Mouse (Mus musculus) midbrain, embryonic 11.5 days (tissue): ENCODE data around the gene H2afx. TPM values are rescaled to one million over a fixed set of nuclear protein-coding genes. Genes with fewer than 3 reads are reported as not detected.
"Not testable (repeated sequence)": the region's sequence is repeated elsewhere in the genome, so short reads cannot be mapped to it uniquely, and the experiment has no call there.

ENCODE experiments used
- ATAC-seq: fragments of 200-750 bp; cut with Nextera tagmentation; 2 replicates; pipeline ENCODE4 v1.8.0; 2017; ENCODE audit warnings: moderate TSS enrichment, moderate library complexity; ENCODE audit not compliant: low FRiP score
- DNase-seq: peaks from one replicate; pipeline ENCODE4 v3.0.0; 2015; ENCODE audit warnings: low spot score; ENCODE audit errors: missing footprints
- H3K27ac ChIP-seq: fragments of 300-500 bp; sonication (generic); 2 replicates; pipeline ENCODE4 v1.5.1; 2014; ENCODE audit warnings: low read depth, low read length
- H3K27me3 ChIP-seq: fragments of 300-500 bp; sonication (generic); 2 replicates; pipeline ENCODE4 v1.6.1; 2014; ENCODE audit warnings: mild to moderate bottlenecking, low read length, moderate library complexity, mixed read lengths; ENCODE audit not compliant: control insufficient read depth, insufficient read depth
- H3K36me3 ChIP-seq: fragments of 300-500 bp; sonication (generic); 2 replicates; pipeline ENCODE4 v1.6.1; 2014; ENCODE audit warnings: mild to moderate bottlenecking, low read length, moderate library complexity, mixed read lengths; ENCODE audit not compliant: control insufficient read depth, insufficient read depth
- H3K4me1 ChIP-seq: fragments of 300-500 bp; sonication (generic); 2 replicates; pipeline ENCODE4 v1.6.1; 2014; ENCODE audit warnings: low read length; ENCODE audit not compliant: control insufficient read depth, insufficient read depth
- H3K4me2 ChIP-seq: fragments of 300-500 bp; sonication (generic); 2 replicates; pipeline ENCODE4 v1.6.1; 2014; ENCODE audit warnings: mild to moderate bottlenecking, moderate library complexity
- H3K4me3 ChIP-seq: fragments of 300-500 bp; sonication (generic); 2 replicates; pipeline ENCODE4 v1.5.1; 2014; ENCODE audit warnings: low read depth, low read length
- H3K9ac ChIP-seq: fragments of 300-500 bp; sonication (generic); 2 replicates; pipeline ENCODE4 v1.6.1; 2014; ENCODE audit warnings: low read length
- H3K9me3 ChIP-seq: fragments of 300-500 bp; sonication (generic); 2 replicates; pipeline ENCODE4 v1.6.1; 2016; ENCODE audit warnings: low read length; ENCODE audit not compliant: control insufficient read depth
- WGBS: fragments of 180-500 bp; shearing (Covaris S2); extraction: QIAGEN DNeasy Blood & Tissue Kit; methylation state at CpG from one replicate; pipeline ENCODE4 v1.1.7; 2014; 5-methylcytosine and 5-hydroxymethylcytosine counted together
- polyA plus RNA-seq: library from polyadenylated mRNA; unstranded; fragments of >200 nt; fragmentation: Nextera tagmentation; extraction: Ambion mirVana; gene quantifications from 2 replicates; pipeline ENCODE4 v1.2.1, GENCODE M21; 2014

Gene H2afx
- polyA plus RNA-seq, 1 experiment from 2014 or later = 377 TPM

- DNase-seq (peak; percentile 12), ATAC-seq (no peak)
- no peak overlapping the region for H3K9ac ChIP-seq
- no peak overlapping the region for H3K27ac ChIP-seq
- H3K27me3 ChIP-seq = no peaks in the 10 kb centered on the region
- H3K4me3 ChIP-seq = no peak overlapping the region
- H3K9me3 ChIP-seq = no peaks in the 10 kb centered on the region
- 89% methylated on average over 18 of the region's 18 CpGs for WGBS
- no peak overlapping the region for H3K4me2 ChIP-seq
- peaks cover 8% of the 10 kb centered on the region for H3K36me3 ChIP-seq
- peaks cover 33% of the 10 kb centered on the region for H3K4me1 ChIP-seq
These were observed 19.6 kb upstream of the H2afx start for GRCm38 (mm10) chr9:44314910-44315309.

GRCm38 (mm10) chr9:44317452-44317851 is 17.0 kb upstream of the H2afx start:
- DNase-seq = peak; percentile 69
- no peak for ATAC-seq
- 75% methylated on average over 4 of the region's 4 CpGs for WGBS
- Histone ChIP-seq H3K4me1 (peaks cover 27% of the 10 kb centered on the region), H3K9ac (no peak overlapping the region), H3K9me3 (no peaks in the 10 kb centered on the region), H3K4me3 (no peak overlapping the region), H3K27ac (no peak overlapping the region), H3K36me3 (peaks cover 8% of the 10 kb centered on the region), H3K27me3 (no peaks in the 10 kb centered on the region), H3K4me2 (no peak overlapping the region)

DNA sequence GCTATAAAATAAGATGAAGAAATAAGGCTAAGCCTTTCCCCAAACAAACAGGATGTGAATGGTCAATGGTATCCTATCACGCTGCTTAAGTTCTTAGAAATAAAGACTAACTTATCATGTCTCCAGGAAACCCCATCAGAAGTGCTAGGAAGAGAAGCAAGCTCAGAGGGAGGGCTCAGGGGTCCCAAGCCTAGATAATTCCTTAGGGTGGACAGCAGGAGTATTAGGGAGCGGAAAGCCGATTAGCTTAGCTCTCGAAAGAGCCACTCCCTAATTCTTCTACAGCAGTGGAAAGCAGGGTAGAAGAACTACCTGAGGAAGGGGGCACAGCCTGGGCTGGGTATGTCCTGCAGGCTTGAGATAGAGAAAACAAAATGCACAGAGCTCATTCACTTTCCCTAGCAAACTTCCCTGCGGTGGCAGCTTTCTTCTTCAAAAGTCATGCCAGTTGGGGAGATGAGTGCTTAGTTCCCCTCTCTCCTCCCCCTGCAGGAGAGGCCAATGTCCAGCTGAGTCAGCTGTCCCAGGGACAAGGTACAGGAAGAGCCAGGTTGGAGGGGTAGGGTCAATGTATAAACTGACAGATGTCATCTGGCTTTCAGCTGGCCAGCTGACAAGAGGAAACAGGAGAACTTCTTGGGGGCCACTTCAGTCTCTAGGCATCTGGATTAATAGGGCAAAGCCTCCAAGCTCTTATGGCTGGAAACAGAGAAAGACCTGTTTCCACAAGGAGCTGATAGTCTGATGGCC is 16.2 kb upstream of the H2afx start:
- Histone ChIP-seq H3K4me3 (peak overlapping the region; percentile 90; the same call in 1 of the 2 replicates), H3K27ac (no peak overlapping the region), H3K36me3 (peaks cover 8% of the 10 kb centered on the region), H3K4me2 (peak overlapping the region; percentile 95), H3K9me3 (no peaks in the 10 kb centered on the region), H3K9ac (peak overlapping the region; percentile 36; the same call in 1 of the 2 replicates), H3K27me3 (no peaks in the 10 kb centered on the region), H3K4me1 (peaks cover 27% of the 10 kb centered on the region)
- WGBS = 27% methylated on average over 5 of the region's 5 CpGs
- peak; percentile 72 for DNase-seq
- ATAC-seq = no peak

GRCm38 (mm10) chr9:44318826-44319095 is 15.7 kb upstream of the H2afx start:
- Histone ChIP-seq H3K4me1 (peaks cover 27% of the 10 kb centered on the region), H3K36me3 (peaks cover 8% of the 10 kb centered on the region), H3K27me3 (no peaks in the 10 kb centered on the region), H3K4me3 (peak overlapping the region; percentile 90), H3K4me2 (peak overlapping the region; percentile 95), H3K9ac (peak overlapping the region; percentile 75; the same call in 1 of the 2 replicates), H3K9me3 (no peaks in the 10 kb centered on the region), H3K27ac (no peak overlapping the region)
- 29% methylated on average over 3 of the region's 3 CpGs for WGBS
- ATAC-seq (no peak), DNase-seq (no peak)

DNA sequence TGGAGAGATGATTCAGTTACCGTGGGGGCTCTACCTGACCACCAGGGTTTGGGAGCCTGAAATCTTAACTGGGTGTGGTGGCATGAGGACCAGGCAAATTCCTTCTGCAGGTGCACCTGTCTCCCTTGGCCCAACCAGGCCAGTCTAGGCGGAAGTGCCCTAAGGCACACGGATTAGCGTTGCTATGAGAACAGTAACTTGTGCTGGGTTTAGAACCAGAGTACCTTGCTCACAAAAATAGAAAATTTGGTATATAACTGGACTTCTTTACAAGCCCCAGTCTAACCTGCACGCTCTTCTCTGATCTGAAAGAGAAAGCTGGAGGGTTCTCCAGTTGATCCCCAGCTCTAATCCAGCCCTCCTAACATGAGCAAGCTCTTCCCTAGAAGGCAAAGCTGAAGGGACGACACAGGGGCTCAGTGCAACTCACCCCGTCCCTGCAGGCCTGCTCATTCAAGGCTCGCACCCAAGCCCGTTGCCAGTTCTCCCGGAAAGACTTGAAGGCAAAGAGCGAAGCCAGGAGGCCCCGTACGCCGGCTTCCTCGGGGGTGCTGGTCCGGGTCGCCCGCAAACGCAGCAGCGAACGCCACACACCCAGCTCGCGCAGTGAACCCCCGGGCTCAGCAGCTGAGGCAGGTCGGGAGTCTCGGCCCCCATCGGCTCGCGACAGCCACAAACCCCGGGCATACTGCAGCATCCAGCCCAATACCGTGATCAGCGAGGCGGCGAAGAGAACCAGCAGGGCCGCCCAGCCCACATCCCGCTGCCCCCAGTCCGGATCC is 15.2 kb upstream of the H2afx start:
- 3% methylated on average over 37 of the region's 37 CpGs for WGBS
- peak; percentile 93 for DNase-seq

DNA sequence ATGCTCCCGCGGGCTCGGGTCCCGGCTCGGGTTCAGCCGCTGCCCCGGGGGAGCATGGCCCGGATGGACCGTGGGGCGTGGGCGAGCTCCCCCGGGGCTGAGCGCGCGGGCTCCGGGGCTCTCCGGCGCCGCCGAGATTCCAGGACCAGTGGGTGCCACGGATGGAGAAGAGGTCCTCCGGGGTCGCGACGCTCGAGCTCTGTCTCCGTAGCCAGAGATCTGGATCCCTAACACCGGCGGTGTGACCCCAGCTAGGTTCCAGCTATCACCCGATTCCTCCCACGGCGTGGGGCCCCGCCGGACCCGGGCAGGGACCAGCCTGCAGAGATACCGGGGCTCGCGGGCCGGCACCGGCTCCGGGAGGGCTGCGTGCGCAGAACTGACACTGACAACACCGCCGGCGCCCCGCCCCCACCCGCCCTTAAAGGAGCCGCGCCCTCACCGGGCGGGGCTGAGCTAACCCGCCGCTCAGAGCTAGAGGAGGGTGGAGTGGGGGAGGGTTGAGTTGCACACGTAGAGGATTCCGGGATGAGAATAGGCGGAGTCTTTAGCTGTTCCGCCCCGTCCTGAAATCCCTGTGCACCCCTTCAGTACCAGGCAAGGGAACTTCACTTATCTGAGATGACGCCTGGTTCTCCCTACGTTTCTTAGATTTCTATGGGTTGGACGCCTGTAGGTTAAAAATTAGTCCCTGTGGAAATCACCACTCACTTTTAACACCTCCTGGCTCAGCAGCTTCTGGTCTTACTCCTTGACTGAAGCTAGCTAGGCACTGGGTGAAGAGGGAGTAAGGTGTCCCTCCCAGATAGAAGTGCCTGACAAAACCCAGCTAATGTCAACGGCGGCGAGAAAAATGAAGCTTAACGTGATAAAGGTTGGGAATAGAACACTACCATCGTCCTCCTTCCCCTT is 14.4 kb upstream of the H2afx start, which contains the start of gene C2cd2l:
Gene C2cd2l (minus strand): TSS at position 399 of the 912 bp plus-strand sequence.
- Histone ChIP-seq H3K9ac (peak within 1 kb of the TSS; percentile 75), H3K27me3 (no peaks in the 10 kb centered on the region), H3K36me3 (peaks cover 2% of the 10 kb centered on the region), H3K27ac (peak within 1 kb of the TSS; percentile 51; the same call in 1 of the 2 replicates), H3K4me3 (peak within 1 kb of the TSS; percentile 90), H3K4me2 (peak within 1 kb of the TSS; percentile 95), H3K4me1 (peaks cover 27% of the 10 kb centered on the region), H3K9me3 (no peaks in the 10 kb centered on the region)
- DNase-seq (peak; percentile 98), ATAC-seq (peak; percentile 98)
- under 1% methylated on average over 67 of the region's 67 CpGs for WGBS

More for the DNA sequence above, 15.2 kb upstream of the H2afx start:
- Histone ChIP-seq H3K4me1 (peaks cover 27% of the 10 kb centered on the region), H3K27me3 (no peaks in the 10 kb centered on the region), H3K36me3 (peaks cover 8% of the 10 kb centered on the region), H3K4me2 (peak overlapping the region; percentile 95), H3K27ac (peak overlapping the region; percentile 51; the same call in 1 of the 2 replicates), H3K4me3 (peak overlapping the region; percentile 90), H3K9ac (peak overlapping the region; percentile 75), H3K9me3 (no peaks in the 10 kb centered on the region)
- ATAC-seq = no peak

DNA sequence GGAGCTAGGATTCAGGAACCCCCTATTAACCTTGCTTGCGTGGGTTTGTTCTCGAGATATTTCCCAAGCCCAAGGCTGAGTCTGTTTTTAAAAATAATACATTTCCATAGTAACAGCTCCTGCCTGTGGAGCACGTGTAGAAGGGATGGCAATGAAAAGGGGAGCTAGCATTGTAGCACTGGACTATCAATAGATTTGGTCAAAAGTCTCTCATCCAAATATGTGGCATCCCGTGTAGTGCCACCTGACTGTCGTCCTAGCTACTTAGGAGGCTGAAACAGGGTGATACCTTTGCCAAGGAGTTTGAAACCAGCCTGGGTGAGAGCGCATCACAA is 13.7 kb upstream of the H2afx start:
- DNase-seq (no peak), ATAC-seq (no peak)
- peak overlapping the region; percentile 95 for H3K4me2 ChIP-seq
- peaks cover 29% of the 10 kb centered on the region for H3K4me1 ChIP-seq
- H3K27ac ChIP-seq = 0 out of 2 replicates have a peak overlapping the region, but pooled peaks have one; percentile 7
- no peaks in the 10 kb centered on the region; the same call in 1 of the 2 replicates for H3K36me3 ChIP-seq
- WGBS = 21% methylated on average over 6 of the region's 6 CpGs
- no peaks in the 10 kb centered on the region for H3K9me3 ChIP-seq
- H3K27me3 ChIP-seq = no peaks in the 10 kb centered on the region
- peak overlapping the region; percentile 47; the same call in 1 of the 2 replicates for H3K9ac ChIP-seq
- H3K4me3 ChIP-seq = peak overlapping the region; percentile 90; the same call in 1 of the 2 replicates

- DNase-seq, H3K9ac ChIP-seq, ATAC-seq, H3K27me3 ChIP-seq, H3K36me3 ChIP-seq, H3K9me3 ChIP-seq, H3K4me3 ChIP-seq, H3K4me2 ChIP-seq, H3K27ac ChIP-seq: not testable (repeated sequence)
- WGBS = 80% methylated on average over 4 of the region's 4 CpGs
- peaks cover 26% of the 10 kb centered on the region for H3K4me1 ChIP-seq
These were observed 10.8 kb upstream of the H2afx start for GRCm38 (mm10) chr9:44323656-44324055.
